Mouse (Mus musculus) layer of hippocampus, adult 8-10 months (tissue): ENCODE data around the gene Cpne5. TPM values are rescaled to one million over a fixed set of nuclear protein-coding genes. Genes with fewer than 3 reads are reported as not detected.
A peak's percentile ranks its signal among the peaks of the same experiment; 100 is the strongest.
"Not testable (repeated sequence)": the region's sequence is repeated elsewhere in the genome, so short reads cannot be mapped to it uniquely, and the experiment has no call there.

Experiments used
- DNase-seq, 2 experiments: peaks; one replicate each; pipeline ENCODE4 v3.0.0; 2022; ENCODE audit warnings: low spot score in 2 of 2
- total RNA-seq, 4 experiments: library from RNA; stranded (reverse); gene quantifications; 2 replicates each; pipeline ENCODE4 v1.2.4; 2022

The Cpne5 gene
- total RNA-seq, 4 experiments from 2014 or later = 26.5 to 35.8 (median 29.7) TPM

DNA sequence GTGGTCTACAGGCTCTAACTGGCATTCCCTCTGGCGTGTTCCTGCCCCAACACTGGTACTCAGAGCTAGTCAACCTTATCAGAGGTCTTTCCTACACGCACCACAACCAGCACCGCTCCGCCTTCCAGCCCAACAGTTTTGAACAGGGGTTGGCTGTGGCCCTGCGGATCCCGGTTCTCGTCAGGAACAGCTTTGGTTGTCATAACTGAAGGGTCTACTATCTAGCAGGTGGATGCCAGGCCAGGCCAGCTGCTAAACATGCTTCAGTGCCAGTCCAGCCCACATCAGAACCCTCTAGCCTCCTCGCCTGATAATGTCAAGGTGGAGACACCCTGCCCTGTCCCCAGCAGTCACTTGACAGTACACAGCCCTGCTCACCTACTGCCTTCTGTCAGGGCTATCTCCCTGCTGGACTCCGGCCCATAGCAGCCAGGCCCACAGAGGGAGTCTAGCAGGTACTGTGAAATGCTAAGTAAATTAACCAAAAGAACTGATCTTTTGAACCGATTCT lies 19.1 kb upstream of the Cpne5 start:
- no peak for DNase-seq

DNA sequence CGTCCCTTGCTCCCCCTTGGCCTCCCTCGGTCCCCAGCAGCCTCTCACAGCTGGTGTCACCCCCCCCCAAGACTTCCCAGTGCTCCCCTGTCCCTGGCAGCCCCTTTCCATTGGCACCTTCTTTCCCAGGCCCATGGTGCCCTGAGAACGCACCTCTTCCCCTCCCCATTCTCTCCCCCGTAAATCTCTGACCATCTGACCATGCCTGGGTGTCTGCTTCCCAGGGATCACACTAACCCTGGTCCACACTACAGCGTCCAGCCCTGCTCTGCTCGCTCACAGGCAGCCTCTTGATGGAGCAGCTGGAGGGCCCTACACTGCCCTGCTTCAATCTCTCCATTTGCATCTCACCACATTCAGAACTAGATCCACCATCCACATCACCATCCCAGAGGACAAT lies 18.5 kb upstream of the Cpne5 start:
- DNase-seq = no peak

DNA sequence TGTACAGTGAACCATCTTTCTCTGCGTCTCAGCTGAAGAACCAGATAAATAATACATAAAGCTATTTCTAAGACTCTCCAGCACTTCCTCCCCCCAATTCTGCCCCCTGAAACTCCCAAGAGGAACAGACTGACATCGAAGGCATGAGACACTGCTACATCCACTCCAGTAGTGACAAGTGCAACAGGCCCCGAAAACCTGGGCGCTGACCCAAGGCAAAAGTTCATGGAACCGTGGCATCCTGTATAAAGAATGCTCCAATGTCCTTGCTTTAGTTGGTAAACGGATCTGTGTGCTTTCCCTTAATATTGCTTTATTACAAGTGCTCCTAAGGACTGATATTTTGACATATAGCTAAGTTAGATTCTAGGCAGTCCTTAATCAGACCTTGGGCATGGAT lies 16.8 kb upstream of the Cpne5 start:
- DNase-seq = not testable (repeated sequence)

DNA sequence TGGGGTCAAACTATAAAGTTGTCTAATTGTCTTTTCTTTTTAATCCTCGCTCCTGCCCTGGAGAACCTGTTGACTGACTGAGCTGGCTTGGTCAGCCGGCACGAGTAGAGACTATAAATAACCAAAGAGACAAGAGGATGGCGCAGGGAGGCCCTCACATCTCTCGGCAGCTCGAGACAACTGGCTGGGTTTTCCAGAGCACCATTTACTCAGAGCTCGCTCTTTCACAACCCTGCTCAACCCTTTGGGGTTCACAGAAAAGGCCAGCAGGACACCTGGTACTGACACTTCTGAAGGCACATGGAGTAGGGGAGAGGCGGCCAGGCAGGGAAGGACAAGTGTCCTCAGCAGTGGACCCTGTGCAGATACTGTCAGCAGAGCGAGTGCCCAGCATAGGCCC lies 15.7 kb upstream of the Cpne5 start:
- no peak for DNase-seq

DNA sequence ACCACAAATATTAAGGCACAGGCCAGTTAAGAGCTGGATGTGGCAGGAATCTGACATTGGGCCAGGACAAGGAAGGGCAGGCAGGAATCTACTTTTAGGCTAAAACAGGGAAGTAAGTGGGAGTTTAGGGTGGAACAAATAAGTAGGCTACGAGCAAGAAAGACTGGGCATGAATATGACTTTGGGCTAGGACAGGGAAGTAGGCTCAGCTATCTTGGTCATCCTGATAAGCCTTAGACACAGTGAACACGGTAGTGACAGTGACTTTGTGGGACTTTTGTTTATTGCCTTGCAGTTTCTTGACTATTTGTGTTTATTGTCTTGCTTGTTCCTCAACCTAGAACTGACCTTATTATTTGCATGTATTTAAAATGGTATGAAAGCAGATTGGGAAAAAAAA lies 15.3 kb upstream of the Cpne5 start:
- no peak for DNase-seq

DNA sequence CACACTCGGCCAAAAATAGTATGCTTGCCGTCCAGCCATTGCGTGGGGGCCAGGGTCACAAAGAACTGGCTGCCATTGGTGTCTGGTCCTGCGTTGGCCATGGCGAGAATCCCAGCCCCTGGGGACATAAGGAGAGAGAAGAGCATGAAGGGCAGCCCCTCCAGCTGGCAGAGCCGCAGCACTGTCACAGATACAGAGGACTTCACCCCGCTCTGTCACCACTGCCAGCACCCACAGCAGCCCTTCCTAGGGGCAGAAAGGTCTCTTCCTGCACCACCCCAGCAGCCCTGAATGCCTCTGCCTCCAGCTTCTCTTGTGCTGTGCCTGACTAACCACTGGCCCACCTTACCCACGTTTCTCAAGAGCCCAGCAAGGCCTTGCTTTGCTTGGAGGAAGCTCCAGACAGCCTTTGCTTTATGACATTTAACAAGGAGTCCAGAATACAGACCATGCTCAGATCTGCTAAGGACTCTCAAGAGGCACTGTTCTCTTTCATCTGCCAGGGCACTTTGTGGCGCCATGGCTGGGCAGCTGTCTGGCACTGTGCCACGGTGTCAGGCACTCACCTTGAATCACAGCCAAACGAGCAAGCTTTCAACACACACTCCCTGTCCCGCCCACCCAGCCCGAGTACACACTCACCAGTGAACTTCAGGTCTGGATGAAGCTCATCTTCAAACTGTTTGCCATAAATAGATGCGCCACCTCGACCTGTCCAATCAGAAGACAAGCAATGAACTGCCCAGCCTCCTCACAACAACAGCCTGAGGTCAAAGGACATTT lies 13.8 kb upstream of the Cpne5 start:
- no peak for DNase-seq

DNA sequence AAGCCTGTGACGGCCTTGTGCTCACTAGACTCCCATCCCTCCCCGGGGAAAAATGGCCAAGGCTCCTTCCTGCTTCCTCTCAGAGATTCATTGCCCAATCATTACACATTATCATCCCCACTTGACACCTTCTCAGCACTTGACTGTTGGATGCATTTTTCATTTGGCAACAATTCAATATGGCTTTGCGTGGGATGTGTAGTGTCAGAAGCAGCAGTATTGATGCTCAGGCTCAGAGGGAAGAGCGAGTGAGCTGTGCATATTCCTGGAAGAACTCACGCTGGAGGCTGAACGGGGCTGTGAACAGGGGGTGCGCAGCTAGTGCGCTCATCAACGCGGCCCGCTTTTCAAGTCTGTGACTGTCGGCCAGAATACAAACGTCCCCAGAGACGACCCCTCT lies 13.0 kb upstream of the Cpne5 start:
- DNase-seq = not testable (repeated sequence)

DNA sequence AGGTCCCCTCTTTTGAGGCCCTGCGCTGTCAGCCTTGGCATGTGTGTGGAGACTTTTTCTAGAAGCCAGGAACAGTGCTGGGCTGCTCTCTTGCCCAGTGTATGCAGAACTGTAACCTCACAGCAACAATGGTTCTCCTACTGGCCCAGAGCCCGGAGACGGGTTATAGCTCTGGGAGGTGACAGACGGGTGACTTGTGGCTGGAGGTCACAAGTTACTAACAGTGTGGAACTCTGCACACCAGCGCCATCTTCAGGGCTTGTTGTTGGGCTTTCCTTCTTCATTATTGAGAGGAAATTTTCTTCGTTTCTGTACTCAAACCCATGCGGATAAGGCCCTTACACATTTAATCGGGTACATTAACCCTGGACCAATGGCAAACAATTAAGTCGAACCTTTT lies 11.5 kb upstream of the Cpne5 start:
- DNase-seq = no peak

DNA sequence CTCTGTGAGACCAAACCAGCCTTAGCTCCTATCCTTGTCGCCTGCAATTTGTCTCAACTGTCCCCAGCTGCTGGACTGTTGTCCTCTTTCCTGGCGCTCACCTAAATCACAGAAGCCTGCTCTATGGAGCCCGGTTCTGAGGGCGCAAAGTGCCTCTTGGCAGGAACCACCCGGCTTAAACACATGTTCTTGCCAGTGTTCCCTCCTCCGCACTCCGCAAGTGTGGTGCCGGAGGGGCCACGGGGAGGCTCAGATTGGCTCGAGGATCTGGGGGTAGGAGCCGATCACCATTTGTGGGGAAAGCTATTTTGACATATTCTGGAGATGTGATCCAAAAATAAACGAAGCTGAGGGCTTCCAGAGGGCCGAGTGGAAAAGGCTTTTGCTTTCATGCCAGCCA lies 9.9 kb upstream of the Cpne5 start:
- no peak for DNase-seq

DNA sequence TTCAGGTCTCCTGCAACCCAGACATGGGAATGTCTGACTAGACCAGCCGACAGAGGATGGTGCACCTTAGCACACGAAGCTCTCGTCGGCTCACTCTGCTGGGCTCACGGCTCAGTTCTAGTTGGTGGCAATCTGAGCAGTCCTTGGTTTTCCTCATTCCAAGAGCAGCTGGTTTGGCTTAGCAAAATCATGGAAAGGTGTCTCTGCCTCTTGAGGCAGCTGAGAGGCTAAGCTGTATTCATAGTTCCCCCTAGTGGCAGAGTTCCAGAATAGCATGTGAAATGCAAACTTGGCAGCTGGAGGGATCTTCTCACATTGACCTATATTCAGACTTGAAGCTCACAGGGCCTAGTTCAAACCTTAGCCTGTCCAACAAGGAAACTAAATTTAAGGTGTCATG lies 8.6 kb upstream of the Cpne5 start:
- peak in 1 of 2 experiments; percentile 35 for DNase-seq

DNA sequence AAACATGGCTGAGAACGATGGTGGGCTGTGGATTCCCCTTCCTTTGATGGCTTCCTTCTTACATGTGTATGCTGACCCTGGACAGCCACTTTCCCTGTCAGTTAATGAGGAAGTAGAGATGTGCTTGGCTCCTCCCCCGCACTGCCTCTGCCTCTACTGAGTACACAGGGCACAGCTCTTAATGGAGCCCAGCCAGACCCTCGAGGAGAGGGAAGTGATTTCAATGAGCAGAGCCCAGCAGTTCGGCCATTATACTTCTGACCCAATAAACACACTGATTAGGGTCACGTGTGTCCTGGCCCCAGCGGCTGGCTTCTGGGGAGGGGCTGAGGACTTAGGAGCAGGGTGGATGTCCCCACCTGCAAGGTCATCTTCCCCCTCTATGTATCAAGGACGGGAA lies 7.8 kb upstream of the Cpne5 start:
- DNase-seq = no peak

DNA sequence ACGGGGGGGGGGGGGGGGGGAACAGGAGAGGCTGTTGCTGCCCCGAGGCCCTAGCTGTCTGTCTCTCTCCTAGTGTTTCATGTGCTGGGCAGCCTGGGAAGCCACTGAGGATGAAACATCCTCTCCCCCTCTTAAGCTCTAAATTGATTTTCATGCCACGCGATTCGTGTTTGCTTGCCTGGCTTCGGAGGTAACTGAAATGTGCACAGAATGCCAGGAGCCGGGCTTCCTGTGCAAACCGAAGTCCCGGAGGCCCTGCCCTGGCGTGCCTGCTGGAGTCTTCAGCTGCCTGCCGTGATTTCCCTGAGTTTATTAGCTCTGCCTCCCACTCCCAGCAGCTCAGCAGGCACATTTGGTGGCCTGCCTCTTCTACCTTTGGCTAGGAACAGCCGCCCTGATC lies 6.9 kb upstream of the Cpne5 start:
- no peak for DNase-seq

DNA sequence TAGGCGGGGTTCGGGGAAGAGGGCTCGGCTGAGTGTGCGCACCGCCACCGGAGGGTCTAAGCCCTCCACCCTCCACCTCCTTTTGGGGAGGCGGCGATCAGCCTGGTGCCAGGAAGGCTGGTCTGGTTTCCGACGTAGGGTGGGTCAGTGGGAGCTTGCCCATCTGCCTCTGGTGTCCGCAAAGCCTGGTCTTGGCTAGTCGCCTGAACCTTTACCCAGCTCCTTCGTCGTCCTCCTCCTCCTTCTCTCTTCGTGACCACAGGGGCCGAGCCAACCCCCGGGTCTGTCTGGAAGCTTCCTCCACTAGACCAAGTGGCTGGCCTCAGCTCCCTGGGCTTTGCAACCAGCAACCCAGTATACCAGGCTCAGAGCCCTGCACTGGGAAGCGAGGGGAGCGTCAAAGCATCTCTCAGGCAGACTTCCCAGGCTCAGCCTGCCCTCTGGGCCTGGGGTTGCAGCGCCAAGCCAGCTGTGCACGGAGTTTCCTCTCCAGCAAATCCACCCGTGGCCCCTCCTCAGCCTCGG lies 516 bp upstream of the Cpne5 start:
- no peak for DNase-seq

DNA sequence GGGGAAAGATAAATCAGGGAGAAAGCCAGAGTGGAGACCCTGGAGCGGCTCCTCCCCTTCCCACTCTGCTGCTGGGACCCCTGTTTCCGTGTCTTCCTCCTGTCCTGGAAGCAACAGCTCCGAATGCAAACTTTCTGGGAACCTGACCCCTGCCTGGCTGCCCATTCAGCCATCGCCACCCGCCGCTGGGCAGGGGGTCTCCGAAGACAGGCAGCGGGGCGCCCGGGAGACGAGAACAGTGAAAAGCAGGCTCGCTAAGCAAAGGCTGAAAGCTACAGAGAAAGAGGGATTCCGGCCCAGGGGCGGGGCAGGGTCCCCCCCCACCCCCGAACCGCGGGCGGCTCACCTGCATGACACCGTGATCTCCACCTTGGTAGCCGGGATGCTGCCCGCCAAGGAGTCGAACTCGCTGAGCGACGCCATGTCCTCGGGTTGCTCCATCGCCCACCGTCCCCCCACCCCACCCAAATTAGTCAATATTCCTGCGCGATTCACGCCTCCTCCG lies 648 bp downstream of the Cpne5 start:
- DNase-seq = no peak

DNA sequence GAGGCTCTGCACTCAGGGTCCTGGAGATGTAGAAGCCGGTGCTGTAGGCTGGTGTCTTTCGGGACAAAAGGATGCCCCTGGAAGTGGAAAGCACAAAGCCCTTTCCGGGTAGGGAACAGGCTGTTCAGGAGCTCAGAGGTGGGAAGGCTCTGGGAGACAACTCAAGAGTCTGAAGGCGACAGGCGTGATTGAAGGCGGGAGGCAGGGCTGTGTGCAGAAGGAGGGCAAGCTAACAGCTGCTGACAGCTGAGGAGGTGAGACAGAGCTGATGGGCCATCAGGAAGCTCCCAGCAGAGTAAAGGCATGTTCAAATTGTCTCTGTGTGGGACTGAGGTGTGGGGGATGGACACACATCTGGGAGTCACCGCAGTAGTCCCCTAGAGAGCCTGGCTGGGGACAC lies 1.9 kb downstream of the Cpne5 start:
- DNase-seq = no peak

DNA sequence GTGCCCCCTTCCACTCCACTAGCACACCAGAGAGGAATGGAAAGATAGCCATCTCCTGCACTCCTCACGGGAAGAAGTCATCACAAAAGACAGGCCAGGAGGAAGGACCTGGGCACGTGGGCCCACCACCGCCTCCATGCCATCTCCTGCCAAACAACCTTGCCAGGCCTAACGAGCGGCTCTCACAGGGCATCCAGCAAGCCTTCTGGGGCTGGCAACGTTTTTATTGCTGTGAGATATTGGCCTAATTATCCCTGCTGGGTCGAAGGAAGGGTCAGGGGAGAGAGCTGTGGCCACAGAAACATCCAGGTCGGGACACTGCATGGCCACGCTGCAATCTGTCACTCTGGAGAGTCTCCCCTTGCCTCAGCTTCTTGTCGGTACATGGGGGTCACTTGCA lies 6.9 kb downstream of the Cpne5 start:
- no peak for DNase-seq

DNA sequence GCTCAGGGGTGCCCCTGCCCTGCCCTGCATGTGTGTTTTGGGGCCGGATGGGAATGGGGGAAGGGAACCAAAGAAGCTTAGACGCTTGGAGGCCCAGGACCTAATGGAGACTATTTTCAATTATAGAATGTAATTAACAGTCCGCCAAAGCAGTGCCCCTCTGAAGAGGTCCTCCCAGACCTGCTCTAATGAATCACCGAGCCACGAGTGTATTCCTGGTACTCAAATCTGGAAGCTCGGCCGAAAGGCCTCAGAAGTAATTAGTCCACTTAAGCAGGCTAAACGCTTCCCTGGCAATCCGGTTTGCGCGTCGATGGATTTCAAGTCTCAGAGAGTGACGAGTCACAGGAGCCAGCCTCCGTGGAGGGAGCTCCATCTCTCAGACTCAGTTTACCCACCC lies 17.3 kb downstream of the Cpne5 start:
- no peak for DNase-seq

DNA sequence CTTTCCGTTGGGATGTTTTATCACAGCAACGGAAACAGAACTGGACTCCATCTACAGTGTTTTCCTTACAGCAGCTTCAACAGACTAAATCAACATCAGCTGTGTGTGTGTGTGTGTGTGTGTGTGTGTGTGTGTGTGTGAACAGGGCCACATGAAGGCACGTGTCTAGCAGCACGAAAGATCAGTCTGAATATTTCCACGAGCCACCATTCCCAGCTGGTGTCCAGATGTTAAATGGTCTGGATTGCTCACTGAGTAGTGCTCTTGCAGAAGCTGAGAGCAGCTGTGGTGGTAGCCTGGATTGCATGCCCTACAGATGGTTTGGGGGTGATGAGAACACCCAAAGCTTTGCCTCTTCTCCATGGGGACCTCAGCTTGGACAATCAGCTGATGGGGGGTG lies 19.9 kb downstream of the Cpne5 start:
- DNase-seq = no peak

DNA sequence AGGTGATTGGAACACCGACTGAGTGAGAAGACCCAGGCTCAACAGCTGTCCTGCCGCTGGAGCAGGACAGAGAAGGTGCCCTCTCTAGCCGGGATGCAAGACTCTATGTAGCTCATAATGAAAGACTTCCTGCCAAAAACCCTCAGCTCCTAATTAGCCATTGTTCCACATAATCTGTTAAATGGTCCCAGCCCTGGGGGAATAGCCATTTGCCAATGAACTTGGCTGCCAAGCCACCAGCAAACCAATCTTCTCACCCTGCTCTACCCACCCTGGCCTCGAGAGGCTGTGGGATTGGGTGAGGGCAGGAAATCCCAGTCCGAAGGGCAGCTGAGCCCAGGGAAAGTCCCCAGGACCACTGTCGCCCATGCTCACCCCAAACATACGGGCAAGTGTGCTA lies 21.9 kb downstream of the Cpne5 start:
- DNase-seq = no peak

DNA sequence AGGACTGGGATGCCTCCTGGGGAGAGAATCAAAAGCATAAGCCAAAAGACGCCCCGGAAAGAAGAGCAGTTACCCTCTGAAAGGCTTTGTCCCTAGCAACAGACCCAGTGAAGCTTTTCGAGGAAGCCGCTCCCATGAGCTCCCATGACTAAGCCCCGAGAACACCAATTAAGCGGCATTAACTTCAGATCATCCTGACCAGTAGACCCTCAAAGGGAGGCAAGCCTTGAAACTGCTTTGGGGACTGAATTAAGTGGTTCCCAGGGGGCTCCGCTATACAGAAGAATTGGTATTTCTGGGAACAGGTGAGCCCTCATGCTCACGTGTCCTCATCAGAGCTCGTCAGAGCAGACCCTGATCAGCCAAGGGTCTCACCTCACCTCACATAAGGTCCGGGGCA lies 23.3 kb downstream of the Cpne5 start:
- no peak for DNase-seq

DNA sequence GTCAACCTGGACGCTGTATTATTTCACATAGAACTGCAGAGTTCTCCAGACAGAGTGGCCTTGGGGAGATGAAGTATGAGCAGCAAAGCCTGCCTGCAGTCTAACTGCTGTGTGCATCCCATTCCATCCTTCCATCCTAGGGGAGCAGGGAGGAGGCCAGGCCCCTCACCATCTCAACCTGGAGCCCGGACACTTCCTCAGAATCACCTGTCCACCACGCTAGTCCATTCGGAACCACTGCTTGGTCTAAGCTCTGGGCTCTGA lies 23.8 kb downstream of the Cpne5 start:
- no peak for DNase-seq

DNA sequence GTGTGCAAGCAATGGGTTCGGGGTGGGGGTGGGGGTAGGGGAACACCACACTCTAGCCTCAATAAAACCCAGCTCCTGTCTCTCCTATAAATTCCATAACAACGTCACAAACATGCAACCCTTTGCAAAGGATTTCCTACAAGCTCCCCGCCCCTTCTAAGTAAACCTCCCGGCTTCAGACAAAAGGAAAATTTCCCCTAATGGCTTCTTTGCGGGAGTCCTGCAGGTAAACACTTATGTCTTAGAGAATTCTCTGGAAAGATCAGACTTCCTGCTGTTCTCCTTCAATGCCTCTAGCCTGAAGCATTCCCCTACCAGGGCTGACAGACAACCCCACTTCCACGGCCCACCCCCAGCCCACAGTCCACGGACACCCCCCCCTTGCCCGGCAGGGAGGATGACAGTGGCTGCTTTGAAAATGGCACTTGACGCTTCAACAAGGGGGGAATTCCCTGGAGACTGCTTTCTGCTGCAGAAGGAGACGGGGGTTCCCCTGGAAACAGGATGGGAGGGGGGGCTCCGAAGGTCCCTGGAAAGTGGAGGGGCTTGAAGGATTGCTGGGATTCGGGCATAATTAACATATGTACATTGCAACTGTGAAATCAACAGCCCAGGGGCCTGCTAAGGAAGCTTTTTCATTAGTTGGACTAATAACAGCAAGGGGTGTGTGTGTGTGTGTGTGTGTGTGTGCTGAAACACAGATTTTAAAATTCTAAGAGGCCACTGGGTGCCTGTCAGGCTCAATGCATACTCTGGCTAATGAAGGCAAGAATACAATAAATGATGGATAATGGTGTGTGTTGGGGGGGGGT lies 24.4 kb downstream of the Cpne5 start:
- no peak for DNase-seq

DNA sequence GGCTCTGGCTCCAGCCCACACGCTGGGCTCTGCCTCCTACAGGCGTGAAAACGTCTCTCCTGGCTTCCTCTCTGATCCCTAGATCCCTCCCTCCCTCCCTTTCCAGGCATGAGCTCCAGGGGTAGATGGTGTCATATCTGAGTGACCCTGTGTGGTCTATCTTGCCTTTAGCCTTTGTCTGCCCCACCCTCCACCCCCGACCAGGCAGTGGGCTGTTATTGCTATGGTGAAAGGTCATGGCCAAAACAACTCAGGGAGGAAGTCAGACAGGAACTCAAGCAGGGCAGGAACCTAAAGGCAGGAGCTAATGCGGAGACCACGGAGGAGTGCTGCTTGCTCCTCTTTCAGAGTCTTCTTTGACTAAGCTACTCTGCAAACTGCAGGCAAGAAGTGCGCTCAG lies 26.1 kb downstream of the Cpne5 start:
- no peak for DNase-seq
